Mouse (Mus musculus): ENCODE measurements around the gene Gatm. TPM values are rescaled to one million over a fixed set of nuclear protein-coding genes. Genes with fewer than 3 reads are reported as not detected.

The Gatm gene
- polyA plus RNA-seq, 1 experiment from 2014 or later: 8.7 TPM

GRCm38 (mm10) chr2:122595461-122595860 is 15.6 kb downstream of the Gatm start:
- Histone ChIP-seq H3K27me3 (ENCODE audit: control insufficient read depth, insufficient read depth, low read length) (no peaks in the 10 kb centered on the region), H3K36me3 (ENCODE audit: control insufficient read depth, insufficient read depth, low read length) (no peaks in the 10 kb centered on the region), H3K27ac (replicated peaks; ENCODE audit: low read depth, low read length) (no peak overlapping the region), H3K9ac (ENCODE audit: low read length) (no peak overlapping the region), H3K4me1 (ENCODE audit: control insufficient read depth, insufficient read depth, low read length) (no peaks in the 10 kb centered on the region), H3K4me3 (ENCODE audit: low read depth, low read length) (no peak overlapping the region), H3K4me2 (ENCODE audit: low read depth, severe bottlenecking) (no peak overlapping the region), H3K9me3 (ENCODE audit: control insufficient read depth, low read length) (no peaks in the 10 kb centered on the region)
- 91% methylated on average over 16 of the region's 16 CpGs for WGBS
- ATAC-seq (ENCODE audit: insufficient number of reproducible peaks, low FRiP score, low TSS enrichment, low read depth) (no peak), DNase-seq (ENCODE audit: low spot score) (no peak)

GRCm38 (mm10) chr2:122591213-122591612 is 19.9 kb downstream of the Gatm start:
- Histone ChIP-seq H3K4me2 (ENCODE audit: low read depth, severe bottlenecking) (no peak overlapping the region), H3K4me3 (ENCODE audit: low read depth, low read length) (no peak overlapping the region), H3K27ac (replicated peaks; ENCODE audit: low read depth, low read length) (no peak overlapping the region), H3K9ac (ENCODE audit: low read length) (no peak overlapping the region), H3K9me3 (ENCODE audit: control insufficient read depth, low read length) (no peaks in the 10 kb centered on the region), H3K27me3 (ENCODE audit: control insufficient read depth, insufficient read depth, low read length) (no peaks in the 10 kb centered on the region), H3K36me3 (ENCODE audit: control insufficient read depth, insufficient read depth, low read length) (no peaks in the 10 kb centered on the region), H3K4me1 (ENCODE audit: control insufficient read depth, insufficient read depth, low read length) (no peaks in the 10 kb centered on the region)
- 72% methylated on average over 2 of the region's 2 CpGs for WGBS
- no peak for DNase-seq (ENCODE audit: low spot score)
- no peak for ATAC-seq (ENCODE audit: insufficient number of reproducible peaks, low FRiP score, low TSS enrichment, low read depth)

- H3K4me2 ChIP-seq (ENCODE audit: low read depth, severe bottlenecking): no peak overlapping the region
- DNase-seq (ENCODE audit: low spot score) (no peak), ATAC-seq (ENCODE audit: insufficient number of reproducible peaks, low FRiP score, low TSS enrichment, low read depth) (no peak)
- no peaks in the 10 kb centered on the region for H3K27me3 ChIP-seq (ENCODE audit: control insufficient read depth, insufficient read depth, low read length)
- WGBS: 82% methylated on average over 1 of the region's 1 CpGs
- H3K36me3 ChIP-seq (ENCODE audit: control insufficient read depth, insufficient read depth, low read length): no peaks in the 10 kb centered on the region
- H3K9ac ChIP-seq (ENCODE audit: low read length): no peak overlapping the region
- no peaks in the 10 kb centered on the region for H3K9me3 ChIP-seq (ENCODE audit: control insufficient read depth, low read length)
- no peak overlapping the region for H3K27ac ChIP-seq (replicated peaks; ENCODE audit: low read depth, low read length)
- no peaks in the 10 kb centered on the region for H3K4me1 ChIP-seq (ENCODE audit: control insufficient read depth, insufficient read depth, low read length)
- H3K4me3 ChIP-seq (ENCODE audit: low read depth, low read length): no peak overlapping the region
Measured at GRCm38 (mm10) chr2:122590351-122590750, 20.8 kb downstream of the Gatm start.

- no peaks in the 10 kb centered on the region for H3K36me3 ChIP-seq (ENCODE audit: control insufficient read depth, insufficient read depth, low read length)
- WGBS: 90% methylated on average over 8 of the region's 8 CpGs
- no peak overlapping the region for H3K4me3 ChIP-seq (ENCODE audit: low read depth, low read length)
- DNase-seq (ENCODE audit: low spot score) (no peak), ATAC-seq (ENCODE audit: insufficient number of reproducible peaks, low FRiP score, low TSS enrichment, low read depth) (no peak)
- H3K9ac ChIP-seq (ENCODE audit: low read length): no peak overlapping the region
- H3K4me1 ChIP-seq (ENCODE audit: control insufficient read depth, insufficient read depth, low read length): no peaks in the 10 kb centered on the region
- no peaks in the 10 kb centered on the region for H3K9me3 ChIP-seq (ENCODE audit: control insufficient read depth, low read length)
- H3K27me3 ChIP-seq (ENCODE audit: control insufficient read depth, insufficient read depth, low read length): no peaks in the 10 kb centered on the region
- no peak overlapping the region for H3K4me2 ChIP-seq (ENCODE audit: low read depth, severe bottlenecking)
- H3K27ac ChIP-seq (replicated peaks; ENCODE audit: low read depth, low read length): no peak overlapping the region
Measured at GRCm38 (mm10) chr2:122587861-122588519, 23.1 kb downstream of the Gatm start.

- Histone ChIP-seq H3K4me3 (ENCODE audit: low read depth, low read length) (no peak overlapping the region), H3K4me2 (ENCODE audit: low read depth, severe bottlenecking) (no peak overlapping the region), H3K27me3 (ENCODE audit: control insufficient read depth, insufficient read depth, low read length) (no peaks in the 10 kb centered on the region), H3K4me1 (ENCODE audit: control insufficient read depth, insufficient read depth, low read length) (no peaks in the 10 kb centered on the region), H3K36me3 (ENCODE audit: control insufficient read depth, insufficient read depth, low read length) (no peaks in the 10 kb centered on the region), H3K9ac (ENCODE audit: low read length) (no peak overlapping the region), H3K9me3 (ENCODE audit: control insufficient read depth, low read length) (no peaks in the 10 kb centered on the region), H3K27ac (replicated peaks; ENCODE audit: low read depth, low read length) (no peak overlapping the region)
- no peak for DNase-seq (ENCODE audit: low spot score)
- WGBS: 64% methylated on average over 3 of the region's 3 CpGs
- ATAC-seq (ENCODE audit: insufficient number of reproducible peaks, low FRiP score, low TSS enrichment, low read depth): no peak
Measured at GRCm38 (mm10) chr2:122586258-122586657, 24.8 kb downstream of the Gatm start.

GRCm38 (mm10) chr2:122582324-122582723 is 28.8 kb downstream of the Gatm start:
- ATAC-seq (ENCODE audit: insufficient number of reproducible peaks, low FRiP score, low TSS enrichment, low read depth): no peak
- no peaks in the 10 kb centered on the region for H3K9me3 ChIP-seq (ENCODE audit: control insufficient read depth, low read length)
- DNase-seq (ENCODE audit: low spot score): no peak
- H3K9ac ChIP-seq (ENCODE audit: low read length): no peak overlapping the region
- H3K4me2 ChIP-seq (ENCODE audit: low read depth, severe bottlenecking): no peak overlapping the region
- no peaks in the 10 kb centered on the region for H3K27me3 ChIP-seq (ENCODE audit: control insufficient read depth, insufficient read depth, low read length)
- no peak overlapping the region for H3K27ac ChIP-seq (replicated peaks; ENCODE audit: low read depth, low read length)
- 87% methylated on average over 3 of the region's 3 CpGs for WGBS
- H3K4me1 ChIP-seq (ENCODE audit: control insufficient read depth, insufficient read depth, low read length): no peaks in the 10 kb centered on the region
- no peaks in the 10 kb centered on the region for H3K36me3 ChIP-seq (ENCODE audit: control insufficient read depth, insufficient read depth, low read length)
- H3K4me3 ChIP-seq (ENCODE audit: low read depth, low read length): no peak overlapping the region

GRCm38 (mm10) chr2:122581361-122582017 is 29.6 kb downstream of the Gatm start:
- ATAC-seq (ENCODE audit: insufficient number of reproducible peaks, low FRiP score, low TSS enrichment, low read depth): no peak

GRCm38 (mm10) chr2:122580426-122580825 is 30.7 kb downstream of the Gatm start:
- no peak overlapping the region for H3K4me3 ChIP-seq (ENCODE audit: low read depth, low read length)
- ATAC-seq (ENCODE audit: insufficient number of reproducible peaks, low FRiP score, low TSS enrichment, low read depth): no peak
- WGBS: 81% methylated on average over 10 of the region's 10 CpGs
- H3K9me3 ChIP-seq (ENCODE audit: control insufficient read depth, low read length): no peaks in the 10 kb centered on the region
- no peak overlapping the region for H3K27ac ChIP-seq (replicated peaks; ENCODE audit: low read depth, low read length)
- no peak overlapping the region for H3K4me2 ChIP-seq (ENCODE audit: low read depth, severe bottlenecking)
- DNase-seq (ENCODE audit: low spot score): no peak
- H3K4me1 ChIP-seq (ENCODE audit: control insufficient read depth, insufficient read depth, low read length): no peaks in the 10 kb centered on the region
- no peaks in the 10 kb centered on the region for H3K27me3 ChIP-seq (ENCODE audit: control insufficient read depth, insufficient read depth, low read length)
- H3K9ac ChIP-seq (ENCODE audit: low read length): no peak overlapping the region
- H3K36me3 ChIP-seq (ENCODE audit: control insufficient read depth, insufficient read depth, low read length): no peaks in the 10 kb centered on the region

More at GRCm38 (mm10) chr2:122581361-122582017, 29.6 kb downstream of the Gatm start:
- no peak for DNase-seq (ENCODE audit: low spot score)
- Histone ChIP-seq H3K4me1 (ENCODE audit: control insufficient read depth, insufficient read depth, low read length) (no peaks in the 10 kb centered on the region), H3K9me3 (ENCODE audit: control insufficient read depth, low read length) (no peaks in the 10 kb centered on the region), H3K4me2 (ENCODE audit: low read depth, severe bottlenecking) (no peak overlapping the region), H3K9ac (ENCODE audit: low read length) (no peak overlapping the region), H3K36me3 (ENCODE audit: control insufficient read depth, insufficient read depth, low read length) (no peaks in the 10 kb centered on the region), H3K27ac (replicated peaks; ENCODE audit: low read depth, low read length) (no peak overlapping the region), H3K27me3 (ENCODE audit: control insufficient read depth, insufficient read depth, low read length) (no peaks in the 10 kb centered on the region), H3K4me3 (ENCODE audit: low read depth, low read length) (no peak overlapping the region)
- 65% methylated on average over 3 of the region's 3 CpGs for WGBS

All from limb, embryonic 11.5 days (tissue).